Mouse (Mus musculus): ENCODE data around the gene Chn2.

DNA sequence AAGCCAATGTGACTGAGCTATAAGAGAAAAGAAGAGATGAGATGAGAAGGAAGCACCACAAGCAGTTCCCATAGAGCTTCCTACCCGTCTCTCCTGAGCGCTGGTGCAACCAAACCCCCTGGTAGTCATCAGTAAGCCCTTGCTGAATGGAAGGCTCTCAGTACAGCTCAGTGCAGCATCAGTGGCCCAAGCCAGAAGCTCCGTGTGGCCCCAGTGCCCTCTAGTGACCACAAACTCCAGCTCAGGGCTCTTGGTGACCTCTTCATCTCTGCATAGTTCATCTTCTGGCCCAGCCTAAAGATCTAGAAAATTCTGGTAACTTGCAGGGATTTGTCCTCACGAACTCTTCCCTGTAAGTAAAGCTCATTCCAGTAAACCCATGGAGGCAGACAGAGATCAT is 125.4 kb downstream of the Chn2 start:
- TF ChIP-seq CTCF (IDR thresholded peaks at IDR 0.05; ENCODE audit: borderline replicate concordance, insufficient read depth, low read depth, low read length) (peak; percentile 79), POLR2A (IDR thresholded peaks at IDR 0.05; ENCODE audit: borderline replicate concordance, insufficient read depth, low read length) (no peak)

Data from cerebellum, adult 2 months (tissue).